Mouse (Mus musculus) bone marrow macrophage, adult 2 months (primary cell): ENCODE results near the gene Mkrn2. TPM values are rescaled to one million over a fixed set of nuclear protein-coding genes. Genes with fewer than 3 reads are reported as not detected.

Experiments used
- H3K27ac ChIP-seq: 2 replicates; pipeline ENCODE4 v1.5.1; 2012; ENCODE audit warnings: low read depth, low read length; ENCODE audit not compliant: insufficient read depth
- H3K4me1 ChIP-seq: 2 replicates; pipeline ENCODE4 v1.6.1; 2012; ENCODE audit warnings: low read length; ENCODE audit not compliant: control insufficient read depth, insufficient read depth
- H3K4me3 ChIP-seq: 2 replicates; pipeline ENCODE4 v1.5.1; 2012; ENCODE audit warnings: mild to moderate bottlenecking, low read length, moderate library complexity; ENCODE audit not compliant: insufficient read depth
- CTCF ChIP-seq: IDR thresholded peaks from 2 replicates; pipeline ENCODE4 v1.5.1; 2012; ENCODE audit warnings: low read depth, mild to moderate bottlenecking, low read length, moderate library complexity
- POLR2A ChIP-seq: IDR thresholded peaks from 2 replicates; pipeline ENCODE4 v1.6.1; 2012; ENCODE audit warnings: mild to moderate bottlenecking, low read depth, low read length, borderline replicate concordance
- polyA plus RNA-seq: library from polyadenylated mRNA; stranded (reverse); fragments of >200 nt; gene quantifications from 2 replicates; pipeline ENCODE4 v1.2.4, GENCODE M21; 2012; ENCODE audit not compliant: missing spikeins, insufficient read depth, insufficient read length

The Mkrn2 gene
- 13.4 and 15.6 TPM in 2 replicates for polyA plus RNA-seq

DNA sequence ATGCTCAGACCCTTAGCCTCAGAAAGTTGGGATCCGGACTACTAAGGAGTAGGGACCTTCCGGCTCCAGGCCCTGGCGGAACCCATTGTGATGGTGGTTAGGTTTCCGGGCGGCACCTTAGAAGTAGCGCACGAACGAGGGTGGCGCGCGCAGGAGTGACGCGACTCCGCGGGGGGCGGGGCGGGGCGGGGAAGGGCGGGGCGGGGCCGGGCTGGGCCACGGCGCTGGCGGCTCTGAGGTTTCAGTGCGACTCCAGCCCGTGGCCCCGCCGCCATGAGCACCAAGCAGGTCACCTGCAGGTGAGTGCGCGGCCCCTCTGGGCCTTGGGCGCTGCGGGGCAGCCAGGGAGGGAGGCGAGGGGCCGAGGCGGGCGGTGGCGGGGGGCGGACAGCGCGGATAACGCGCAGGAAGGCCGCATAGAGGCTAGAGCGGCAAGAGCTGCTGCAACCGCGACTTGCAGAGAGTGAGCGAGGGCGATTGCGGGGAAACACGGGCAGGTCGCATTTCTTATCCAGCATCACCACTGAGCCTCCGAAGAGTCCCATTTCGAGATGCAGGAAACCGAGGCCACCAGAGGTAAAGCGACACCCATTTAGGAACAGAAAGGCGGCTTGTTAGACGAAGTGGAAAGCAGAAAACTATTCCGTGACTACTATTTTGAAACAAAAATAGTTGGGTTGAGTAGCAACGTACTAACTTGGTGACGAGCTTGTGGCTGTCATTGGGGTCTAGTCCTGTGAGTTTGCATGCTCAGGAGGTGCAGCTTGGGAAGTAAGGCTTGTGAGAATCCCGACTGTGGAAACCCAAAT, at the start of gene Mkrn2:
Gene Mkrn2, plus strand, starts transcription at position 188 of the 809 bp plus-strand sequence.
- H3K4me3 ChIP-seq: peak within 1 kb of the TSS; percentile 99
- peak within 1 kb of the TSS; percentile 45 for H3K27ac ChIP-seq
- no peak for TF ChIP-seq POLR2A
- no peak for TF ChIP-seq CTCF
- H3K4me1 ChIP-seq: peaks cover 14% of the 10 kb centered on the region

DNA sequence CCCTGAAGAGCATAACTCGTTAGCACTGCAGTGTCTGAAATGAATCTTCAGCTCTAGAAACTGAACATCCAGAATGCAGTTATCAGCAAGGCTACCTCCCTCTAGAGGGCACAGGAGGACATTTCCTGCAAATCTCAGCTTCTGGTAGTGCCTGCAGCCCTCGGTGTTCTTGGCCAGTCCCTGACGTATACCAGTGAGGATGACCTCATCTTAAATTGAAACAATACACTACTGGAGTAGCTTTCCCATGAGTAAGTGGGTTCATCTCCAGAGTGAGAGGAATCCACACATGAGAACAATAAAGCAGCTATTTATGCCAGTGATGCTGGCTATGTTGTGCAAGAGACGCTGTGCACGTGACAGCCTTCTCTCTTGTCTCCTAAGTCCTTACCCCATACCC, 46.2 kb upstream of the Mkrn2 start:
- H3K4me1 ChIP-seq: peaks cover 17% of the 10 kb centered on the region
- no peak overlapping the region for H3K4me3 ChIP-seq
- no peak for TF ChIP-seq CTCF
- TF ChIP-seq POLR2A: no peak
- H3K27ac ChIP-seq: no peak overlapping the region

DNA sequence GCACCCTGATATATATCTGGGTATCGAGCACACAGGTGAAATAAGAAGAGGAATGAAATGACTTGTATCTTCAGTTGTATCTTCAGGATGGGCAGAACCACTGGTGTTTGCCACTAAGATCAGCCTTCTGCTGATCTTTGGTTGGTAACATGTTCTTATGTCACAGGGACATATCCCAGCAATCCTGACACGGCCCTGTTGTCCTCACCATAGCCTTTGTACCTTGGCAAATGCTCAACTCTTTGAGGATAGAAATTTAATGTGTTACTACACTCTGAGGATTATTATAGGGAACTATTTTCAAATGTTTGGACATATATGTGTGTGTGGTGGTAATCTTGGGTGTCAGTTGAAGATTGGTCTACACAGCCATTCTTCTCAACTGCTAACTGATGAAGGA, 43.5 kb upstream of the Mkrn2 start:
- H3K27ac ChIP-seq: no peak overlapping the region
- TF ChIP-seq POLR2A: no peak
- H3K4me1 ChIP-seq: peaks cover 17% of the 10 kb centered on the region
- no peak overlapping the region for H3K4me3 ChIP-seq

DNA sequence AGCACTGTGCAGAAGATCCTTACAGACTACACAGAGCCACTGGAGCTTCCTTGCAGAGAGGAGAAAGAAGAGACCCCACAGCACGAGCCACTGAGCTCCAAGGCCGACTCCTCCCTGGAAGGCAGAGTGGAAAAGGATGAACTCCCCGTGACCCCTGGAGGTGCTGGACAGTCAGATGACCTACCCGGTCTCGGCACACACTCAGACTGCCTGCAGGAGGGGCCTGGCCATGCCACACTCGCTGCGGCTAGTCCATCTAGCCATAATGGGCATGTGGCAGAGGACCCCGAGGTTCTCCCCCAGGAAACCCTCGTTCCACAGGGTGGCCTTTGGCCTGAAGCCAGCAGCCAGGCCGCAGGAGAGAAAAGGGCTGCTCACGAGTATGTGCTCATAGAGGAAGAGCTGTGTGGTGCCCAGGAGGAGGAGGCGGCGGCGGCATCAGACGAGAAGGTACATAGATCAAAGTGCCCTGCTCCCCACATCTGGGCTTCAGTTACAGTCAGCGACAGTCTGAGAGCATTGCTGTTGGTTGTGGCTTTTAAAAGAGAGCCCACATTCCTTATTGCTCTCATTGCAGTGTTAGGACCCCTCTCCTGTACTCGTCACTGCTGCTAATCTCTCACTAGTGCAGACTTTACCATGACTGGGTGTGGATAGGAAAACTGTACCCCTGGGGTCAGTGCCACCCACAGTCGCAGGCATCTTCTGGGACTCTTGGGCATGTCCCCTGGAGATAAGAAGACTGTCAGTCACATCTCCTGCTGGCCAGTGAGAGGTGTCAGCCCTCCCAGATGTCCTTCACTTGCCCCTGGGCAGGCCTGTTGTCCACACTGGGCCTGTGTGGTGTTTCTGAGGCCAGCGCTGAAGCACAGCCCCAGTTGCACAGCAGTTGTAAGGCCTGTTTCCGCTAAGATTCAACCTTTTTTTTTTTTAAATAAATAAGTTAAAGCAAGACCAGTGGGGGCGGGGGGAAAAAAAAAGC, 41.8 kb upstream of the Mkrn2 start:
- no peak overlapping the region for H3K27ac ChIP-seq
- TF ChIP-seq POLR2A: no peak
- TF ChIP-seq CTCF: no peak

DNA sequence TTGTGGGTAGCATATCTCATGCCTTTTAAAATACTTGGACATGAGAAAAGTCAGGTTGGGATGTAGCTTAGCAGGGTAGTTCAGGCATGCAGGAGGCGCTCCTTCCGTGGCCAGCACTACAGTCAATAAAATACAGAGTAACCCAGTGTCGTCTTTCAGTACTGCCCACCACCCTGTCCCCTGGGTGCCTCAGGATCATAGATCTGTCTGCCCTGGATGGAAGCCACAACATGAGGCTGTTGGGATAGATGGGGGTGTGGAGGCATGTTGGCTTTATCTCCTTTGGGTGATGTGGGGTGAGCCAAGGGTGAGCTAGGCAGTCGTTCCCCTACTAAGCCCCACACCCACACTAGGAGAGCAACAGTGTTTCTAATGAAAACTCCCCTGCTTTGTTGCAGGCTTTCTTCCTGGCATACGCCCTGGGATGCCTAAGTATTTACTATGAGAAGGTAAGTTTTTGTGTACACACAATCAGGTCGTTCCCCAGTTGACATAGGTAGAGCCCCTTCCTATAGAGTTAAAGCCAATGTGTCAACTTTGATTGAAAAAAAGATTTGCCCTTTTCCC, 36.1 kb upstream of the Mkrn2 start:
- H3K27ac ChIP-seq: no peak overlapping the region

More for the DNA sequence above, 41.8 kb upstream of the Mkrn2 start:
- Histone ChIP-seq H3K4me1 (peaks cover 15% of the 10 kb centered on the region), H3K4me3 (no peak overlapping the region)

DNA sequence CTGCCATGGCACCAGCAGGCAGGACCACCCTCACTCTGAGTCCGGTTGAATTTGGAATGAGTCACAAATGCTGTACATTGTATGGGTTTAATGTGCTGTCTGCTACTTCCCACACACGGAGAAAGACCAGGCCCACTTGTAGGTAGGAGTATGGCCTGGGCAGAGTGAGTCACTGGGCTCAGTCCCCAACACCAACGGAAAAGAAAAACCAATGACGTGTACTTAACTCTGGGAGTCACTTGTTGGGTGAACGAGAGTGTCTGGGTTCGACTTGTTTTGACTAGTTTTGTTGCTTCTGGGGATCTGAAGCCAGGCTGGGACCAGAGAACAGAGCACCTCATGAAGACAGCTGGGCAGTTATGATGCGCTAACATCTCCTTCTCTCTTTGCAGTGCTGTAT, 27.5 kb upstream of the Mkrn2 start:
- TF ChIP-seq CTCF (no peak), POLR2A (no peak)
- Histone ChIP-seq H3K4me3 (no peak overlapping the region), H3K4me1 (no peaks in the 10 kb centered on the region), H3K27ac (no peak overlapping the region)

More for the DNA sequence above, 36.1 kb upstream of the Mkrn2 start:
- H3K4me3 ChIP-seq: no peak overlapping the region
- no peak for TF ChIP-seq CTCF
- no peak for TF ChIP-seq POLR2A
- H3K4me1 ChIP-seq: no peaks in the 10 kb centered on the region

DNA sequence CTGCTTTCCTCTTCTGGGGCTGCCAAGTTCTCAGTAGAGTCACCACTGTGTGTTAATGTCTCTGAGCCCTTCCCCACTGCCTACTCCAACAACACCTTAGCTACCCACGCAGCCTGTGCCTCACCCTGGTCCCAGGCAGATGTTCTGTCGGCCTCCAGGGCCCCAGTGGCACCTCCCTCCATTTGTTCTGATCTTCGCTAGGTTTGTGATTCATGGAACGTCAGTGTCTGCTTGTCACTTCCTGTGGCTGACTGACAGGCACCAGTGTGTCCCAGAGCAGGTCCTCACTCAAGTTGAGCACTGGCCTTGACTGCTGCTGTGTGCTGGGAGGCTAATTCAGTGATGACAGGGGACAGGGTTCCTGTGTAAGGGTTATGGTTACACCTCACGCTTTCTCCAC, 24.3 kb upstream of the Mkrn2 start:
- no peak overlapping the region for H3K27ac ChIP-seq
- H3K4me3 ChIP-seq: no peak overlapping the region
- TF ChIP-seq POLR2A (no peak), CTCF (no peak)
- H3K4me1 ChIP-seq: no peaks in the 10 kb centered on the region

DNA sequence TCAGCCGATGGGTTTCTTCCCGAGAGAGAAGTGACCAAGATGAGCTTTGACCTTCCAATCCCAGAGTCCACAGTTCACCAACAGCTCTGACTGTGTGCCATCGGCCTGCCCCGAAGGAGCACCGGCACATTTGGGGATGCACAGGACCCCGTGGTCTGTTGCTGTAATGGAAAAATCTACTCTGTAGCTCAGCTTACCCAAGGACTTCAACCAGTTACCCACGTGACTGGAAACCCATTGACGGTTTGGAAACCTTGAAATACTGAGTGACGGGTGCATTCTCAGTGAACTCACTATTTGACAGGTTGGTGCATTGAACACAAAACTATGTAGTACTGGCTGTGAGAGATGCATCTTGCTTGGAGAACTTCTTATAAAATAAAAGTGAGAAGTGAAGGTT, 23.8 kb upstream of the Mkrn2 start:
- TF ChIP-seq POLR2A: no peak
- H3K27ac ChIP-seq: no peak overlapping the region
- H3K4me3 ChIP-seq: no peak overlapping the region
- no peaks in the 10 kb centered on the region for H3K4me1 ChIP-seq

DNA sequence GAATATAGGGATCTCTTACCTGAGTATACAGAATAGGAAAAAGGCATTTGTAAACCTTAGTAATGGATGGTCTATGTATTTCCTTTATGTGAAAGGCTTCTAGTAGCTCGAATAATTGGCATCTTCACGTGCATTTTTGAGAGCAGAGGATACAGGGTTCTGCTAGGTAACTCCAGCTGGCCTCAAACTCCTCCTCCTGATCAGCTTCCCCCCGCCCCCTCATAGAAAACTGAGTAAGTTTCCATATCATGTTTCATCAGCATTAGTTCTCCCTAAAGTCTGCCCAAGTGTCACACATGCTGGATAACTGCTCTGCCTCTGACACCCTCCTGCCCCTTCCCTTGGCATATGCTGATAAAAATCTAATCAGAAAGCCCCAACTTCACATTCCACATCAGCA, 20.9 kb upstream of the Mkrn2 start:
- Histone ChIP-seq H3K4me3 (no peak overlapping the region), H3K27ac (no peak overlapping the region), H3K4me1 (no peaks in the 10 kb centered on the region)
- TF ChIP-seq POLR2A (no peak), CTCF (no peak)

DNA sequence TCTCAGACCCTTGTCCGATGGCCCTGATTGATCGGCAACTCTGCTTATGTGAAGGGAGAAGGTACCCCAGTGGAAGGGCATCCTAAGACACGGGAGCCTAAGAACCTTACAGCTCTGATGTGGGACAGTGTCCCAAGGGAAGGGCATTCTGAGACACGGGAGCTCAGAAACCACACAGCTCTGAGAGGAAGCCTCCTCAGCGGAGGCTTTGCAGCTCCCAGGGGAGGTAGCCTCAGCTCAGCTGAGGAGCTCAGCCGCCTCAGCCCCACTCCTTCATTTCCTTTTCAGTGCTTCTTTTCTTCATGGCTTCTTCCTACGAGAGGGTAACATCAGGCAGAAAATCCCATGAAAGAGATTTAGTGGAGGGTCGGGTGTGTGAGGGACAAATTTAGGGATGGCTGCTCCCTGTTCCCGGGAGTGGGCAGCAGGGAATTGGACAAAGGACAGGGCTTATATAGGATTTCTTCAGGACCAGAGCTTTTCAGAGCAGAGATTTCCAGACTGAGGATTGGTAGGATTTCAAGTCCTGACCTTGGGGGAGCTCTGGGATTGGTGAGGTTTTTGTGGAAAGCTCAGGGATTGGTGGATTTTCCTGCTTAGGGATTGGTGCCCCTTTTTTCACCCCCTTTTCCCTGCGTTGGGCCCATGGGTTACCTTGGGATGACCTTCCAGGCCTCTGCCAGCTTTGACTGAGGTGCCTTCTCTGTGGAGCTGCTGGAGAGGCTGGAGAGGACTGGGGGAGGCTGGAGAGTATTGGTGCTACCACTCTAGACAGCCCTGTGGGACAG, 19.2 kb upstream of the Mkrn2 start:
- Histone ChIP-seq H3K4me1 (no peaks in the 10 kb centered on the region), H3K27ac (no peak overlapping the region), H3K4me3 (no peak overlapping the region)
- TF ChIP-seq POLR2A (no peak), CTCF (no peak)
